Mouse (Mus musculus) brain, embryonic 14.5 days (tissue): ENCODE results near the gene Cenpv.

Source experiments
- CTCF ChIP-seq: fragments of 200-500 bp; IDR thresholded peaks from 2 replicates; pipeline ENCODE4 v1.5.1; 2012; ENCODE audit warnings: inconsistent platforms, mild to moderate bottlenecking, moderate library complexity, borderline replicate concordance; ENCODE audit not compliant: insufficient read depth, insufficient read length; ENCODE audit errors: extremely low read depth
- POLR2A ChIP-seq: fragments of 200-500 bp; IDR thresholded peaks from 2 replicates; pipeline ENCODE4 v1.6.1; 2012; ENCODE audit warnings: mild to moderate bottlenecking, inconsistent platforms, borderline replicate concordance; ENCODE audit not compliant: poor library complexity, insufficient read depth, insufficient read length, severe bottlenecking; ENCODE audit errors: extremely low read depth

DNA sequence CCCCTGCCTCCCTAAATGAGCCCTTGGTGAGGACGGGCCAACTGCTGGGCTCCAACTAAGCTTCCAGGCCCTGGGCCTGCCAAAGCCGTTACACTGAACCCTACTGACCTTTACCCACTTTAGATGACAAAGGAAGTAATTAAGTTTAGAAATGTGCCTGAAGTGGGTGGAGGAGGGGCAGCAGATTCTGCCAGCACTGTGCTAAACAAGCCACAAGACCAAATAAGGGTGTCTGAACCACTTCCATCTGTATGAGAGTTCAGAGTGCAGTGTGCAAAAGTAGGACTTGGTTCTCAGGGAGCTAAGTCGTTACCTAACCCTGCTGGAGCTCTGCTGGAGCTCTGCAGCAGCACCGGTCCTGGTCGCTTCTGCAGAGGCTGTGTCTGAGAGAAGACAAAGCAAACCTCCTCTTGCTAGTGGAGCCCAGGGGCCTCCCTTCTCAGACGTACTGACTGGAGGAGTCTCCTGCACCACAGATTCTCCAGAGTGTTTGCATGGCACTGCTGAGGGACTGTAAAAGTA, 44.2 kb downstream of the Cenpv start:
- TF ChIP-seq POLR2A (no peak), CTCF (no peak)
